Mouse (Mus musculus): Measurements from ENCODE around the gene Vmn1r223. TPM values are rescaled to one million over a fixed set of nuclear protein-coding genes. Genes with fewer than 3 reads are reported as not detected.
"Not testable (repeated sequence)": the region's sequence is repeated elsewhere in the genome, so short reads cannot be mapped to it uniquely, and the experiment has no call there.

The Vmn1r223 gene
- polyA plus RNA-seq (2015; fragmentation: Nextera tagmentation; extraction: Ambion mirVana): not detected in 2 replicates

DNA sequence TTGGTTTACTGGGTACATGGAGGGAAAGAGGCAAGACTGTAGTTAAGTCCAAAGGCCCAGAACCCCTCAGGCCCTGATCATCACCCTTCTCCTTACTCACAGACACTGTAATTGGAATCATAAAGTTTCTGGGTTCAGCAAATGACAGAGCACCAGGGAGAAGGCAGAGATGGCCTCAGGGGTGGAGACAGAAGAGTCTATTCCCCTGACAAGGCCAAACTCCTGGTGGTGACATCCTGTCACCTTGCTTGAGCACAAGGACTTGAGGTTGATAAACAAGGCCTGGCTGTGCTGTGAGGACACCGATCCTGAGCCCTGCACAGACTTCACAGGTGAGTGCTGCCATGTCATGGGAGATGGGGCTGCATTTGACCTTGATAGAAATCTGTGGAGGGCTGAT is at the start of gene Vmn1r223:
Vmn1r223 (plus strand) TSS at position 301 of the 400 bp plus-strand sequence.
- not testable (repeated sequence) for H3K36me3 ChIP-seq; H3K27me3 ChIP-seq; H3K4me3 ChIP-seq; H3K9ac ChIP-seq; H3K4me1 ChIP-seq; H3K27ac ChIP-seq; H3K4me2 ChIP-seq; H3K9me3 ChIP-seq; ATAC-seq (ENCODE audit: insufficient number of reproducible peaks, insufficient read depth, low FRiP score, low TSS enrichment, low read depth)
- WGBS: 74% methylated on average over 1 of the region's 1 CpGs

GRCm38 (mm10) chr13:23203885-23204284 is 43.0 kb upstream of the Vmn1r223 start:
- not testable (repeated sequence) for H3K36me3 ChIP-seq; H3K4me1 ChIP-seq; H3K9ac ChIP-seq; H3K27ac ChIP-seq; H3K4me3 ChIP-seq; ATAC-seq (ENCODE audit: insufficient number of reproducible peaks, insufficient read depth, low FRiP score, low TSS enrichment, low read depth); H3K27me3 ChIP-seq; H3K9me3 ChIP-seq; H3K4me2 ChIP-seq
- 67% methylated on average over 1 of the region's 1 CpGs for WGBS

DNA sequence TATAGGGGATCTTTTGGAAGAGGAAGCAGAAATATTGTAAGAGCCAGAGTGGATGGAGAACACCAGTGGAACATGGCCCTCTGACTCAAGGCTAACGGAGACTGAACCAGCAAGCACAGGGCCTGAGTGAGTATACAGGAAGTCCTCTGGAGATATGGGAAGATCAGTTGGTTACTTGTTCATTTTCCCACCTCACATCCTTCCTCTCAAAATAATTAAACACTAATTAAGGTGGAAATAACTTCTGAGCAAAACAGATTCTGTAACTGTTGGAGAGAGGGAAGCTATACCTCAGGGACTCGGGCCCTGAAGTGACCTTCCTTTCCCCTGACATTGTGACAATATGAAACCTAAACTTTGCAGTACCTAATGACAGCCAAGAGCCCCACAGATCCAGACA is 33.1 kb upstream of the Vmn1r223 start, which contains the start of gene Vmn1r221:
Vmn1r221 (plus strand) TSS at position 301 of the 400 bp plus-strand sequence.
- H3K27me3 ChIP-seq; ATAC-seq (ENCODE audit: insufficient number of reproducible peaks, insufficient read depth, low FRiP score, low TSS enrichment, low read depth); H3K9ac ChIP-seq; H3K36me3 ChIP-seq; H3K27ac ChIP-seq; H3K4me3 ChIP-seq; H3K4me2 ChIP-seq; H3K9me3 ChIP-seq; H3K4me1 ChIP-seq: not testable (repeated sequence)
- 86% methylated on average over 2 of the region's 2 CpGs for WGBS

- H3K27ac ChIP-seq; H3K9me3 ChIP-seq; H3K36me3 ChIP-seq; ATAC-seq (ENCODE audit: insufficient number of reproducible peaks, insufficient read depth, low FRiP score, low TSS enrichment, low read depth); H3K4me1 ChIP-seq; H3K4me3 ChIP-seq; H3K9ac ChIP-seq; H3K27me3 ChIP-seq; H3K4me2 ChIP-seq: not testable (repeated sequence)
Observed at GRCm38 (mm10) chr13:23235847-23236246, 11.1 kb upstream of the Vmn1r223 start, which contains the start of gene Vmn1r222. Gene Vmn1r222 (minus strand): TSS chr13:23235947.

GRCm38 (mm10) chr13:23258546-23259048 is 11.7 kb downstream of the Vmn1r223 start:
- ATAC-seq (ENCODE audit: insufficient number of reproducible peaks, insufficient read depth, low FRiP score, low TSS enrichment, low read depth): no peak
- no peak overlapping the region for H3K27ac ChIP-seq
- H3K4me1 ChIP-seq: no peaks in the 10 kb centered on the region
- H3K27me3 ChIP-seq: no peaks in the 10 kb centered on the region
- H3K9ac ChIP-seq: no peak overlapping the region
- no peaks in the 10 kb centered on the region for H3K9me3 ChIP-seq
- 95% methylated on average over 2 of the region's 2 CpGs for WGBS
- no peaks in the 10 kb centered on the region for H3K36me3 ChIP-seq
- H3K4me3 ChIP-seq: no peak overlapping the region
- no peak overlapping the region for H3K4me2 ChIP-seq

GRCm38 (mm10) chr13:23268606-23269005 is 21.7 kb downstream of the Vmn1r223 start:
- not testable (repeated sequence) for H3K4me1 ChIP-seq; H3K36me3 ChIP-seq; H3K4me3 ChIP-seq; ATAC-seq (ENCODE audit: insufficient number of reproducible peaks, insufficient read depth, low FRiP score, low TSS enrichment, low read depth); H3K27ac ChIP-seq; H3K4me2 ChIP-seq; H3K9me3 ChIP-seq; H3K9ac ChIP-seq
- WGBS: 76% methylated on average over 3 of the region's 3 CpGs
- H3K27me3 ChIP-seq: peaks cover 12% of the 10 kb centered on the region

GRCm38 (mm10) chr13:23269127-23269526 is 22.2 kb downstream of the Vmn1r223 start:
- WGBS: 43% methylated on average over 4 of the region's 4 CpGs
- not testable (repeated sequence) for H3K4me1 ChIP-seq; ATAC-seq (ENCODE audit: insufficient number of reproducible peaks, insufficient read depth, low FRiP score, low TSS enrichment, low read depth)

GRCm38 (mm10) chr13:23269681-23270080 is 22.7 kb downstream of the Vmn1r223 start:
- H3K4me3 ChIP-seq: peak overlapping the region; percentile 40
- H3K4me2 ChIP-seq: peak overlapping the region; percentile 62
- no peak for ATAC-seq (ENCODE audit: insufficient number of reproducible peaks, insufficient read depth, low FRiP score, low TSS enrichment, low read depth)
- 24% methylated on average over 11 of the region's 11 CpGs for WGBS
- no peaks in the 10 kb centered on the region for H3K36me3 ChIP-seq
- no peaks in the 10 kb centered on the region for H3K9me3 ChIP-seq
- H3K27me3 ChIP-seq: peaks cover 12% of the 10 kb centered on the region
- no peak overlapping the region for H3K9ac ChIP-seq
- no peak overlapping the region for H3K27ac ChIP-seq
- H3K4me1 ChIP-seq: peaks cover 6% of the 10 kb centered on the region

More at GRCm38 (mm10) chr13:23269127-23269526, 22.2 kb downstream of the Vmn1r223 start:
- H3K27ac ChIP-seq, H3K9ac ChIP-seq, H3K36me3 ChIP-seq, H3K9me3 ChIP-seq, H3K4me3 ChIP-seq: not testable (repeated sequence)
- Histone ChIP-seq H3K4me2 (peak overlapping the region; percentile 62; the same call in 1 of the 2 replicates), H3K27me3 (peaks cover 12% of the 10 kb centered on the region)

DNA sequence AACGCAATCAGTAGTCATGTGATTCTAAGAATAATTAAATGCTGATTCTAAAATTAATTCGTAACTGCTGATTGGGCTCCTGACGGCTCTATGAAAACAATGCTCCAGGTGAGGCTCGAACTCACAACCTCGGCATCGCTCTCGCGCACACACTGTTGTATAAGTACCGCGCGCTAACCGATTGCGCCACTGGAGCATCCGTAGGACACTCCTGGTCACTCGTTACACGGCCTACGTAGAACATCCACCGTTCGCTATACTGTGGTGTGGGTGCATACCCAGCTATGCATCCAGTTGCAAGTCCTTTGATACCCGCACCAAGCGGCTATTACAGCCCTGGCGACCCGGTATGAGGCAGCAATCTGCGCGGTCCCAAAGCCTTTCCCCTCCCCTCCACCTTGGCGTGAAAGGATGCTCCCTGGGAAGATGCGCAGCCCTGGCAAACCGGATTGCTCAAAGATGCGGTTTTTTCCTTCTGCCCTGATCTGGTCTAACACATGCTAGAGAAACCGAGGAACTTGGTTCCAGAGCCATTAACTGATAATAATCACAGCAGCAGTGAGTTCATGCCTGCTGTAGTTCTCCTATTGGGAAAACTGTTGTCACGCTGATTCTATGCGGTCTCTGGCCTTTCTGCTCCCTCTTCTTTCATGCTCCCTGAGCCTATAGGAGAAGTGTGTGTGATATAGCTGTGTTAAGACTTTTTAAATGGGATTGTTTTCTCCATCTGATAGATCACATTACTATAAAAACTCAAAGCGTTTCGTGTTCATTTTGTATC is 23.6 kb downstream of the Vmn1r223 start:
- peaks cover 12% of the 10 kb centered on the region for H3K27me3 ChIP-seq
- 2% methylated on average over 34 of the region's 34 CpGs for WGBS
- ATAC-seq (ENCODE audit: insufficient number of reproducible peaks, insufficient read depth, low FRiP score, low TSS enrichment, low read depth): no peak

GRCm38 (mm10) chr13:23279576-23279975 is 32.6 kb downstream of the Vmn1r223 start:
- Histone ChIP-seq H3K4me2 (no peak overlapping the region), H3K4me1 (no peaks in the 10 kb centered on the region), H3K27ac (no peak overlapping the region), H3K9me3 (no peaks in the 10 kb centered on the region), H3K36me3 (no peaks in the 10 kb centered on the region), H3K27me3 (peaks cover 3% of the 10 kb centered on the region), H3K9ac (no peak overlapping the region), H3K4me3 (no peak overlapping the region)
- no peak for ATAC-seq (ENCODE audit: insufficient number of reproducible peaks, insufficient read depth, low FRiP score, low TSS enrichment, low read depth)
- WGBS: 80% methylated on average over 4 of the region's 4 CpGs

More for the DNA sequence above, 23.6 kb downstream of the Vmn1r223 start:
- Histone ChIP-seq H3K4me2 (peak overlapping the region; percentile 62), H3K36me3 (no peaks in the 10 kb centered on the region), H3K27ac (no peak overlapping the region), H3K4me3 (peak overlapping the region; percentile 40), H3K9ac (peak overlapping the region; percentile 51), H3K9me3 (no peaks in the 10 kb centered on the region), H3K4me1 (peaks cover 6% of the 10 kb centered on the region)

DNA sequence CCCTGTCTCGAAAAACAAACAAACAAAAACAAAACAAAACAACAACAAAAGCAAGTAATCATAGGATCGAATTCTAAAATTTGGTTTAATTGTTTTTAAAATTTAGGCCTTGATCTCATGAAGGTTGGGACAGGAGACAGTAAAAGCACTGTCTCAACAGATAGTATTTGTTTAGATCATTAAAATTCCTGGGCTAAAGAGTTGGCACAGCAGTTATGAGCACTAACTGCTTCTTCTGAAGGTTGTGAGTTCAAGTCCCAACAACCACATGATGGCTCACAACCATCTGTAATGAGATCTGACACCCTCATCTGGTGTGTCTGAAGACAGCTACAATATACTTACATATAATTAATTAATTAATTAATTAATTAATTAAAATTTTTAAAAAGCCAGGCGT is 33.1 kb downstream of the Vmn1r223 start:
- WGBS: 94% methylated on average over 3 of the region's 3 CpGs
- H3K9me3 ChIP-seq: no peaks in the 10 kb centered on the region
- no peaks in the 10 kb centered on the region for H3K36me3 ChIP-seq
- H3K4me1 ChIP-seq: no peaks in the 10 kb centered on the region
- ATAC-seq (ENCODE audit: insufficient number of reproducible peaks, insufficient read depth, low FRiP score, low TSS enrichment, low read depth): no peak
- H3K4me2 ChIP-seq: no peak overlapping the region
- peaks cover 6% of the 10 kb centered on the region for H3K27me3 ChIP-seq
- H3K9ac ChIP-seq: no peak overlapping the region
- no peak overlapping the region for H3K27ac ChIP-seq
- no peak overlapping the region for H3K4me3 ChIP-seq

All from embryonic facial prominence, embryonic 13.5 days (tissue).